Mouse (Mus musculus): ENCODE data around the gene Acap1. TPM values are rescaled to one million over a fixed set of nuclear protein-coding genes. Genes with fewer than 3 reads are reported as not detected.

Gene Acap1
- total RNA-seq, 1 experiment from 2014 or later = 136 TPM

GRCm38 (mm10) chr11:69912716-69913530 is 17.6 kb upstream of the Acap1 start:
- no peak for ATAC-seq (replicated peaks in 1 of 2; ENCODE audit: insufficient read depth in 1 of 2, low FRiP score in 2 of 2, low TSS enrichment in 1 of 2, low read depth in 1 of 2, poor library complexity in 2 of 2, severe bottlenecking in 2 of 2)

- no peak for ATAC-seq (replicated peaks in 1 of 2; ENCODE audit: insufficient read depth in 1 of 2, low FRiP score in 2 of 2, low TSS enrichment in 1 of 2, low read depth in 1 of 2, poor library complexity in 2 of 2, severe bottlenecking in 2 of 2)
Observed at GRCm38 (mm10) chr11:69911701-69912100, 16.4 kb upstream of the Acap1 start.

GRCm38 (mm10) chr11:69910781-69911560 is 15.6 kb upstream of the Acap1 start:
- ATAC-seq (replicated peaks in 1 of 2; ENCODE audit: insufficient read depth in 1 of 2, low FRiP score in 2 of 2, low TSS enrichment in 1 of 2, low read depth in 1 of 2, poor library complexity in 2 of 2, severe bottlenecking in 2 of 2) = no peak

GRCm38 (mm10) chr11:69910177-69910576 is 14.8 kb upstream of the Acap1 start:
- no peak for ATAC-seq (replicated peaks in 1 of 2; ENCODE audit: insufficient read depth in 1 of 2, low FRiP score in 2 of 2, low TSS enrichment in 1 of 2, low read depth in 1 of 2, poor library complexity in 2 of 2, severe bottlenecking in 2 of 2)

- ATAC-seq (replicated peaks in 1 of 2; ENCODE audit: insufficient read depth in 1 of 2, low FRiP score in 2 of 2, low TSS enrichment in 1 of 2, low read depth in 1 of 2, poor library complexity in 2 of 2, severe bottlenecking in 2 of 2) = no peak
Observed at GRCm38 (mm10) chr11:69909174-69909573, 13.8 kb upstream of the Acap1 start.

GRCm38 (mm10) chr11:69908645-69909044 is 13.3 kb upstream of the Acap1 start:
- ATAC-seq (replicated peaks in 1 of 2; ENCODE audit: insufficient read depth in 1 of 2, low FRiP score in 2 of 2, low TSS enrichment in 1 of 2, low read depth in 1 of 2, poor library complexity in 2 of 2, severe bottlenecking in 2 of 2) = no peak

- ATAC-seq (replicated peaks in 1 of 2; ENCODE audit: insufficient read depth in 1 of 2, low FRiP score in 2 of 2, low TSS enrichment in 1 of 2, low read depth in 1 of 2, poor library complexity in 2 of 2, severe bottlenecking in 2 of 2) = no peak
Observed at GRCm38 (mm10) chr11:69904311-69904710, 9.0 kb upstream of the Acap1 start.

- ATAC-seq (replicated peaks in 1 of 2; ENCODE audit: insufficient read depth in 1 of 2, low FRiP score in 2 of 2, low TSS enrichment in 1 of 2, low read depth in 1 of 2, poor library complexity in 2 of 2, severe bottlenecking in 2 of 2) = no peak
Observed at GRCm38 (mm10) chr11:69902972-69903371, 7.6 kb upstream of the Acap1 start.

- ATAC-seq (replicated peaks in 1 of 2; ENCODE audit: insufficient read depth in 1 of 2, low FRiP score in 2 of 2, low TSS enrichment in 1 of 2, low read depth in 1 of 2, poor library complexity in 2 of 2, severe bottlenecking in 2 of 2) = no peak
Observed at GRCm38 (mm10) chr11:69901993-69902392, 6.7 kb upstream of the Acap1 start.

GRCm38 (mm10) chr11:69901406-69901846 is 6.1 kb upstream of the Acap1 start:
- ATAC-seq (replicated peaks in 1 of 2; ENCODE audit: insufficient read depth in 1 of 2, low FRiP score in 2 of 2, low TSS enrichment in 1 of 2, low read depth in 1 of 2, poor library complexity in 2 of 2, severe bottlenecking in 2 of 2) = peak; percentile 82

- peak; percentile 89 to 92 for ATAC-seq (replicated peaks in 1 of 2; ENCODE audit: insufficient read depth in 1 of 2, low FRiP score in 2 of 2, low TSS enrichment in 1 of 2, low read depth in 1 of 2, poor library complexity in 2 of 2, severe bottlenecking in 2 of 2)
Observed at GRCm38 (mm10) chr11:69900471-69901405, 5.4 kb upstream of the Acap1 start, which contains the start of the genes 2810408A11Rik and Neurl4. Gene 2810408A11Rik, minus strand, starts transcription at chr11:69900987. Gene Neurl4, plus strand, starts transcription at chr11:69901072.

- no peak for ATAC-seq (replicated peaks in 1 of 2; ENCODE audit: insufficient read depth in 1 of 2, low FRiP score in 2 of 2, low TSS enrichment in 1 of 2, low read depth in 1 of 2, poor library complexity in 2 of 2, severe bottlenecking in 2 of 2)
Observed at GRCm38 (mm10) chr11:69899870-69900269, 4.5 kb upstream of the Acap1 start.

GRCm38 (mm10) chr11:69894671-69895070 is 668 bp downstream of the Acap1 start:
- peak; percentile 90 to 97 for ATAC-seq (replicated peaks in 1 of 2; ENCODE audit: insufficient read depth in 1 of 2, low FRiP score in 2 of 2, low TSS enrichment in 1 of 2, low read depth in 1 of 2, poor library complexity in 2 of 2, severe bottlenecking in 2 of 2)

GRCm38 (mm10) chr11:69891482-69891881 is 3.9 kb downstream of the Acap1 start:
- no peak for ATAC-seq (replicated peaks in 1 of 2; ENCODE audit: insufficient read depth in 1 of 2, low FRiP score in 2 of 2, low TSS enrichment in 1 of 2, low read depth in 1 of 2, poor library complexity in 2 of 2, severe bottlenecking in 2 of 2)

- ATAC-seq (replicated peaks in 1 of 2; ENCODE audit: insufficient read depth in 1 of 2, low FRiP score in 2 of 2, low TSS enrichment in 1 of 2, low read depth in 1 of 2, poor library complexity in 2 of 2, severe bottlenecking in 2 of 2) = no peak
Observed at GRCm38 (mm10) chr11:69886907-69887635, 8.3 kb downstream of the Acap1 start.

GRCm38 (mm10) chr11:69884663-69885062 is 10.7 kb downstream of the Acap1 start:
- no peak for ATAC-seq (replicated peaks in 1 of 2; ENCODE audit: insufficient read depth in 1 of 2, low FRiP score in 2 of 2, low TSS enrichment in 1 of 2, low read depth in 1 of 2, poor library complexity in 2 of 2, severe bottlenecking in 2 of 2)

- ATAC-seq (replicated peaks in 1 of 2; ENCODE audit: insufficient read depth in 1 of 2, low FRiP score in 2 of 2, low TSS enrichment in 1 of 2, low read depth in 1 of 2, poor library complexity in 2 of 2, severe bottlenecking in 2 of 2) = no peak
Observed at GRCm38 (mm10) chr11:69884240-69884639, 11.1 kb downstream of the Acap1 start.

Data from hematopoietic stem cell, adult 5-6 weeks (primary cell).